Mouse (Mus musculus): Measurements from ENCODE around the gene Akr1c13. TPM values are rescaled to one million over a fixed set of nuclear protein-coding genes. Genes with fewer than 3 reads are reported as not detected.
"Not testable (repeated sequence)": the region's sequence is repeated elsewhere in the genome, so short reads cannot be mapped to it uniquely, and the experiment has no call there.

The Akr1c13 gene
- polyA plus RNA-seq, 1 experiment from 2014 or later = 458 TPM

GRCm38 (mm10) chr13:4172978-4173377 is 18.0 kb upstream of the Akr1c13 start:
- no peak overlapping the region for H3K9ac ChIP-seq (ENCODE audit: low read depth, low read length)
- ATAC-seq = no peak
- no peaks in the 10 kb centered on the region for H3K4me1 ChIP-seq (replicated peaks; ENCODE audit: control insufficient read depth, insufficient read depth, low read length)
- 27% methylated on average over 2 of the region's 2 CpGs for whole genome bisulfite sequencing
- no peaks in the 10 kb centered on the region for H3K9me3 ChIP-seq (ENCODE audit: control insufficient read depth)
- no peaks in the 10 kb centered on the region for H3K36me3 ChIP-seq (ENCODE audit: control insufficient read depth, insufficient read depth)
- no peak for TF ChIP-seq CTCF (IDR thresholded peaks at IDR 0.05; ENCODE audit: low read depth)
- H3K4me3 ChIP-seq (ENCODE audit: low read depth, low read length) = no peak overlapping the region
- no peaks in the 10 kb centered on the region for H3K27me3 ChIP-seq (replicated peaks; ENCODE audit: control insufficient read depth, insufficient read depth, low read length)
- no peak overlapping the region for H3K27ac ChIP-seq (ENCODE audit: low read depth, low read length)
- H3K4me2 ChIP-seq (replicated peaks; ENCODE audit: low read depth) = no peak overlapping the region

GRCm38 (mm10) chr13:4181321-4181720 is 9.6 kb upstream of the Akr1c13 start:
- not testable (repeated sequence) for H3K4me1 ChIP-seq (replicated peaks; ENCODE audit: control insufficient read depth, insufficient read depth, low read length); H3K9ac ChIP-seq (ENCODE audit: low read depth, low read length); H3K27me3 ChIP-seq (replicated peaks; ENCODE audit: control insufficient read depth, insufficient read depth, low read length); H3K4me3 ChIP-seq (ENCODE audit: low read depth, low read length); H3K36me3 ChIP-seq (ENCODE audit: control insufficient read depth, insufficient read depth); H3K9me3 ChIP-seq (ENCODE audit: control insufficient read depth); H3K27ac ChIP-seq (ENCODE audit: low read depth, low read length); ATAC-seq; H3K4me2 ChIP-seq (replicated peaks; ENCODE audit: low read depth)
- WGBS = 93% methylated on average over 4 of the region's 4 CpGs

- H3K27me3 ChIP-seq (replicated peaks; ENCODE audit: control insufficient read depth, insufficient read depth, low read length) = no peaks in the 10 kb centered on the region
- H3K9me3 ChIP-seq (ENCODE audit: control insufficient read depth) = no peaks in the 10 kb centered on the region
- H3K4me3 ChIP-seq (ENCODE audit: low read depth, low read length) = no peak overlapping the region
- no peak for ATAC-seq
- H3K4me1 ChIP-seq (replicated peaks; ENCODE audit: control insufficient read depth, insufficient read depth, low read length) = no peaks in the 10 kb centered on the region
- no peak overlapping the region for H3K4me2 ChIP-seq (replicated peaks; ENCODE audit: low read depth)
- 77% methylated on average over 9 of the region's 9 CpGs for WGBS
- H3K27ac ChIP-seq (ENCODE audit: low read depth, low read length) = no peak overlapping the region
- no peak for TF ChIP-seq CTCF (IDR thresholded peaks at IDR 0.05; ENCODE audit: low read depth)
- no peaks in the 10 kb centered on the region for H3K36me3 ChIP-seq (ENCODE audit: control insufficient read depth, insufficient read depth)
- H3K9ac ChIP-seq (ENCODE audit: low read depth, low read length) = no peak overlapping the region
Observed at GRCm38 (mm10) chr13:4183116-4183515, 7.8 kb upstream of the Akr1c13 start.

GRCm38 (mm10) chr13:4186641-4187411 is 4.1 kb upstream of the Akr1c13 start:
- H3K36me3 ChIP-seq (ENCODE audit: control insufficient read depth, insufficient read depth); H3K27me3 ChIP-seq (replicated peaks; ENCODE audit: control insufficient read depth, insufficient read depth, low read length); H3K4me1 ChIP-seq (replicated peaks; ENCODE audit: control insufficient read depth, insufficient read depth, low read length); H3K27ac ChIP-seq (ENCODE audit: low read depth, low read length); H3K9ac ChIP-seq (ENCODE audit: low read depth, low read length); ATAC-seq; H3K4me3 ChIP-seq (ENCODE audit: low read depth, low read length); H3K4me2 ChIP-seq (replicated peaks; ENCODE audit: low read depth); H3K9me3 ChIP-seq (ENCODE audit: control insufficient read depth): not testable (repeated sequence)
- TF ChIP-seq CTCF (IDR thresholded peaks at IDR 0.05; ENCODE audit: low read depth) = peak; percentile 67
- 68% methylated on average over 7 of the region's 7 CpGs for WGBS

- H3K27ac ChIP-seq (ENCODE audit: low read depth, low read length) = no peak overlapping the region
- ATAC-seq = no peak
- 84% methylated on average over 2 of the region's 2 CpGs for WGBS
- no peaks in the 10 kb centered on the region for H3K36me3 ChIP-seq (ENCODE audit: control insufficient read depth, insufficient read depth)
- H3K9me3 ChIP-seq (ENCODE audit: control insufficient read depth) = no peaks in the 10 kb centered on the region
- H3K27me3 ChIP-seq (replicated peaks; ENCODE audit: control insufficient read depth, insufficient read depth, low read length) = no peaks in the 10 kb centered on the region
- TF ChIP-seq CTCF (IDR thresholded peaks at IDR 0.05; ENCODE audit: low read depth) = peak; percentile 73
- no peak overlapping the region for H3K4me3 ChIP-seq (ENCODE audit: low read depth, low read length)
- H3K9ac ChIP-seq (ENCODE audit: low read depth, low read length) = no peak overlapping the region
- H3K4me1 ChIP-seq (replicated peaks; ENCODE audit: control insufficient read depth, insufficient read depth, low read length) = no peaks in the 10 kb centered on the region
- no peak overlapping the region for H3K4me2 ChIP-seq (replicated peaks; ENCODE audit: low read depth)
Observed at GRCm38 (mm10) chr13:4188174-4188573, 2.8 kb upstream of the Akr1c13 start.

- no peak for ATAC-seq
- Histone ChIP-seq H3K9me3 (ENCODE audit: control insufficient read depth) (no peaks in the 10 kb centered on the region), H3K36me3 (ENCODE audit: control insufficient read depth, insufficient read depth) (no peaks in the 10 kb centered on the region; the same call in 1 of the 2 replicates), H3K9ac (ENCODE audit: low read depth, low read length) (no peak overlapping the region), H3K4me1 (replicated peaks; ENCODE audit: control insufficient read depth, insufficient read depth, low read length) (no peaks in the 10 kb centered on the region), H3K4me3 (ENCODE audit: low read depth, low read length) (peak overlapping the region; percentile 41), H3K4me2 (replicated peaks; ENCODE audit: low read depth) (peak overlapping the region; percentile 66), H3K27me3 (replicated peaks; ENCODE audit: control insufficient read depth, insufficient read depth, low read length) (no peaks in the 10 kb centered on the region), H3K27ac (ENCODE audit: low read depth, low read length) (no peak overlapping the region)
- WGBS = 28% methylated on average over 3 of the region's 3 CpGs
- no peak for TF ChIP-seq CTCF (IDR thresholded peaks at IDR 0.05; ENCODE audit: low read depth)
Observed at GRCm38 (mm10) chr13:4192511-4192910, 1.6 kb downstream of the Akr1c13 start.

Data from intestine, postnatal 0 days (tissue).